Mouse (Mus musculus): ENCODE measurements around the gene C3ar1.
A peak's percentile ranks its signal among the peaks of the same experiment; 100 is the strongest.

C3ar1 gene

DNA sequence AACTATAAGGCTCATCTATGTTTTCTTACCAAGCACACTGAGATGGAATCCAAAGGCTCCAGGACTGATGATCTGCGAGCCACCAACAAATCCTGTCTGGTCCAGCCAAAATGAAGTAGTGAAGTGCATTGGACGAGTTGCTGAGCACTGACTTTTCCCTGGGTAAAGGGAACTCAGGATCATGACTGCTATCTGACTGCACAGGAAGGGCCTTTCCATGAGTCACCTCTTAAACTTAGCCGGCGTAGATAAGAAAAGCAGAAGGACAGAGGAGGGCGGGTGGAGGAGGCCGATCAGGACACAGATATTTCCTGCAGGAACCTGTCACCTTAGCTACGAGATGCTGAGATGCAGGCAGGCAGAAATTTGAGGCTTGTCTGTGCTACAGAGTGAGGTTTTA, at the start of gene C3ar1:
TSS of gene C3ar1 (minus strand) at position 207 of the 400 bp plus-strand sequence.
- no peak for DNase-seq (ENCODE audit: low spot score in 2 of 2)

DNA sequence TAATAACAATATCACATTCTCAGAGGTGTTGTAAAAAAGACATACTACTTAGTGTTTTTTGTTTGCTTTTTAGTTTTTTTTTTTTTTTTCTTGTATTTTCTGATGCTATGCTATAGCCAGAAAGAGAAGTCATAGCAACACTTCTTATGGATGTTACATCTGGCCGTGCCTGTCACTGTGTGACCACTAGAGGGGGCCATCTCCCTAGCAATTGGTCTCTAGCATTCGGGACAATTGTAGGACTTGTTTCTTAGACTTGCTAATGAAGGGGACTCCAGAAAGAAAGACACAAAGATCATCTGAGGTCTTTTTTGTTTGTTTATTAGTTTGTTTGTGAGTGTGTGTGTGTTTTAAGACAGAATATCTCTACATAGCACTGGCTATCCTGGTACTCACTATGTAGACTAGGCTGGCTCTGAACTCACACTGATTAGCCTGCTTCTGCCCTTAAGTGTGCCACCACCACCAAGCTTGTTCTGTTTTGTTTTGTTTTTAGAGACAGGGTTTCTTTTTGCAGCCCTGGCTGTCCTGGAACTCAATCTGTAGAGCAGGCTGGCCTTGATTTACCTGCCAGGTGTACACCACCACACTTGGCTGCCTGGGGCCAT, 36.6 kb upstream of the C3ar1 start:
- peak; percentile 50 to 81 for DNase-seq (ENCODE audit: low spot score in 2 of 2)

DNA sequence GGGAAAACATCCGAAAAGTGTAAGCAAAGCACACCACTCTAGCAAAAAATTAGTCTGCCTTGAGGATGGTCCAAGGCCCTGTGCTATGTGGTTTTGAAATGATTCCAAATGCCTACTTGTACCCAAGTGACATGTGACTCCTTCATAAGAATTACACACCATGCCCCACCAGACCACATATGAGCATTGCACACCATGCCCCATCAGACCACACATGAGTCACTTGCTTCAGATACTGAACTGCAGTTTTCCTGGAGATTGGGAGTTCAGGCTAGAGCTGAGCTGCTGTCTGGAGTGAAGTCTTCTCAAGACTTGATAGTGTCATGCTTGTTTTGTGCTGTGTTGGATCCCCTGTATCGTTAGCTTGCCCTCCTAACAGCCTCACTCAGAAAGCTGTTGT, 33.6 kb upstream of the C3ar1 start:
- DNase-seq (ENCODE audit: low spot score in 2 of 2): no peak

DNA sequence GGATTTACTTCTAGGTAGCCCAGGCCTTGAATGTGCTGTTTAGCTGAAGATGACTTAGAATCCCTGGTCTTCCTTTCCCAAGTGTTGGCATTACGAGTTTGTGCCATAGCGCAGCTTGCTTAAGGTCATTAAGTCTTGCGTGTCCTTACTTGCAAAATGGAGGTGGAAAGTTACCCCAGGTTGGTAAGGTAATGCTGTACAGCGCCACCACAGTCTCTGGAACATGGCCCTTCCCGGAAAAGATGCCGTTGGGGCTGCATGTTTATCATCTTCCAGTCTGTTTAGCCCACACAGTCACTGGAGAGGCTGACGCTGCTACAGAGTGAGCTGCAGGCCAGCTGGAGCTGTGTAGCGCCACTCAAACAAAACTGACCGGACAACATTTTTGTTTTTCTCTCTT, 27.6 kb upstream of the C3ar1 start:
- DNase-seq (ENCODE audit: low spot score in 2 of 2): no peak

DNA sequence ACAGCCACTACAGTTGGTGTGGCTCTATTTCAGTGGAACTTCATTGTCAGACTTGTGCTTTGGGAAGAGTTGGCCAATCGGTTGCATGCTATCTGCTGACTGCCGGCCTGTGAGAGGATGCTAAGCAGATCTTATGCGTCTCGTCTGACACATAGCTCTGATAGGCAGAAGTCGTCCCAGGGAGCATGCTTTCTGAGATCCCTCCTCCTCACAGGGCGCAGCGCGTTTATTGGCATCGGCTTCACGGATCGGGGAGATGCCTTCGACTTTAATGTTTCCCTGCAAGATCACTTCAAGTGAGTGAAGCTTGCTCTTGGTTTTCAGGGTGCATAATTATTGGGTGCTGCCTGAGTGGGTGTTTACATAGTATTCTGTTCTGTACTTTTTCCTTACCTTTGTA, 25.3 kb upstream of the C3ar1 start:
- no peak for DNase-seq (ENCODE audit: low spot score in 2 of 2)

DNA sequence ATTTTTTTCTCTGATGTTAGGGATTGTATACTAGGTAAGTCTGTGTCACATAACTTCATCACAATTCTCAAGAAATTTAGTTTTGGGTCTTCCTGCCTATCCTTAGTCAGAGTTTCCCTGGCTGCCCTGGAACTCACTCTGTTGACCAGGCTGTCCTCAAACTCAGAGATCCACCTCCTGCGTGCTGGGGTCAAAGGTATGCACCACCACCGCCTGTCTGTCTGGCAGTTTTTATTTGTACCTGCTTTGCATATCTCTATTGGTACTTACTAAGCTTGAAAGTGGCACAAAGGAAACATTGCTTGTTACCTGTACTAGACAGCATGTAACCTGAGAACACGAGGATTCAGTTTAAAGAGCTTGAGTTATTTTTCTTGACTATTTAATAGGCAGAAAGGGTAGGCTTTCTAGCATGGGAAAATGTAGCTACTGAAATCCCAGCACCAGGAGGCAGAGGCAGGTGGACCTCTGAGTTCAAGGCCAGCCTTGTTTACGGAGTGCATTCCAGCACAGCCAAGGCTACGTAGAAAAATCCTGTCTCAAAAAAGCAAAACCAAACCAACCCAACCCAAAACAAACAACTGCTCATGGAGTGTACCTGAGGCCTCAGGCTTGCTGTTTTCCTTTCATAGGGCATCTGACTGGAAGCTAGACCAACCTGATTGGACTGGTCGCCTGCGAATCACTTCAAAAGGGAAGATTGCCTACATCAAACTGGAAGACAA, 24.0 kb upstream of the C3ar1 start:
- DNase-seq (ENCODE audit: low spot score in 2 of 2): no peak

DNA sequence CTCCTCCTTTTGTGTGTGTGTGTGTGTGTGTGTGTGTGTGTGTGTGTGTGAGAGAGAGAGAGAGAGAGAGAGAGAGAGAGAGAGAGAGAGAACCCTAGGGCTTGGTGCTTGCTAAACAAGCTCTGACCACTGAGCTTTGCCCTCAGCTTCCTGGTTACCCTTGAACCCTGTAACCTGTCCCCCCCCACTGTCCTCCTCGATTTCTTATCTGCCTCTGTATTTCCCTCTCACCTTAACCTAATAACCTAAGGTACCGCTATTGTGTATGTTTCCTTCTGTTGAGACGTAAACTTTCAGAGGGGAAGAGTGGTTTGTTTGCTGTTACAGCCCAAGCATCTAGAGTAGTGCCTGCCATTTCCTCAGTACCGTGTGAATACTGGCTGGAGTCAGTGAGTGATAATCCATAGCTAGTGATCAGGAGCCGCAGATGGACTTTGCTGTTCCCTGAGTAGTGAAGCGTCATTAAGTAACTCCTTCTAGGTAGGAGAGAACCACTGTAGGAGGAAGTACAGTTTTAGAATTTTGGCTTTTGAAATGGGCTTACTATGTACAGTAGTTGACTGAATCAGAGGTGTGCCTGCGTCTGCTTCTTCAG, 23.3 kb upstream of the C3ar1 start:
- no peak for DNase-seq (ENCODE audit: low spot score in 2 of 2)

DNA sequence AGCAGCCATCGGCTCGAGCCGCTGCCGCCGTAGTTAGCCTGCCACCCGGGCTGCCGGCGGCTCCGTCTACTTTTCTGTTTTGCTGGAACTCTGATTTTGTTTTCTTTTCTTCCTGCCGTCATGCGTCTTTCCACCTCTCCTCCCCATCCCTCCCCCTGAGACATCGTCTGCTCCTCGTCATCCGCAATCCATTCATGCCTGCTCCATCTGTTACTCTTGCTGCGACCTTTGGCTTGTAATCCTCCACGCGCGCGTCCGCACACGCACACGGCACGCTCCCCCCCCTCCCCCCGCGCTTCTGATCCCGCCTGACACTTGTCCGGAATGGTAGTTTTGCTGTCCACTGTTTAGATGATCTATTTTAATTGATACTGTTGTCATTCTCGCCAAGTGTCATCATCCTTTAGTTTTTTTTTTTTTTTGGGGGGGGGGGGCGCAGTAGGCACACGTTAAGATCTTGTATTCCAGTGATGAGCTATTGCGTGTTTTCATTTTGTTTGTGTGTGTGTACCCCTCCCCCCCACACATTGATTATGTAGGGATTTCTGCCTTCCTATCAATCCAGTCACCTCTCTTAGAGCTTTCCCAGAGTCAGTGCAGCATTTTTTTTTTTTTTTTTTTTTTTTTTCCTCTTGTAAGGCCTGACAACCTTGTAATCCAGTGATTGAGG, 18.9 kb upstream of the C3ar1 start:
- no peak for DNase-seq (ENCODE audit: low spot score in 2 of 2)

DNA sequence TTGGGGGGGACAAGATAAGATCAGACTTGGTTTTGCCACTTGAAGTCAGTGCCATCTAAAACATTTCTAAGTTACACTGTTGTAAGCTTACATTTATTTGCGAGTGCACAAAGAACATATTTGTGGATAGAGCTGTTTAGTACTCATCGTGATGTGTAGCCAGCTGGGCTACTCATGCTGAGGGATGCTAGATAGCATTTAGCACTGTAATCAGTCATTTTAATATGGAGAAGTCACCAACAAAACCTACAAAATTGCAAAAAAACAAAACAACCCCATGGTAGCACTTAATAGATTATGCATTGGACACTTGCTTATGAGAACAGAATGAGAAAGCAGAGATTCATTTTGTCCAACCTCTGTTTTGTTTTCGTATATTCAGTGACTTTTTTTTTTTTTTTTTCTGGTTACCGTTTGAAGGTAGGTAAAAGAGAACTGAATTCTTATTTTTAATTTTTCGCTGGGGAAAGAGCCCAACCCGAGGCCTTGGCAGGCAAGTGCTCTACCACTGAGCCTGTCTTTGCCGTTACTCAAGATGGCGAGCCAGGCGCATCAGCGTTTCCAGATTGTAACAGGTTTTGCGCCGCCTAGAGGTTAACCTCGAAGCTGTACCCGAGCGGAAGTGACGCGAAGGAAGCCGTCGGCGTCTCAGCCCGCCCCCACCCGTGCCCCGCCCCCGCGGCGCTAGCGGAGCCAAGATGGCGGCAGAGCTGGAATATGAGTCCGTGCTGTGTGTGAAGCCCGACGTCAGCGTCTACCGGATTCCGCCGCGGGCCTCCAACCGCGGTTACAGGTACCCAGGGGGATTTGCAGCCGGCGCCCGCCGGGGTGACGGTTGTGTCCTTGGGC, 18.1 kb upstream of the C3ar1 start, which contains the start of gene Necap1:
TSS of gene Necap1 (plus strand) at position 604 of the 849 bp plus-strand sequence.
- peak; percentile 94 to 98 for DNase-seq (ENCODE audit: low spot score in 2 of 2)

DNA sequence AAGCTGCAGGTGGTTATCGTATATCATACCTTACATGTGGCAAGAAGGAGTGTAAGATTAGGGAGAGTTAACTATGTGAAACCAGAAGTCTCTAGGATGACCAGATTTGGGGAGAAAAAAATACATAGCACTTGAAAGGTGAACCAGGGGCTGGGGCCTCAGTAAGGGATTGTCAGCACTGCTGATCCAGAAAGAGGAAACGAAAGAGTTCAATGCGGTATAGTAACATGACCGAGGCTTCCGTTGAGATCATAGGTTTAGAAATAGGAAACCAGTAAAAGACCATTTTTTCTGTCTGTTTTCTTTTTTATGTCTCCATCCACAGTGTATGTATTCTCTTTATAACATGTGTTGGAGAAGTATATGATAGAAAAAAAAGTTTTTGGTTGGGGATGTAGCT, 16.8 kb upstream of the C3ar1 start:
- peak in 1 of 2 experiments; percentile 37 for DNase-seq (ENCODE audit: low spot score in 2 of 2)

DNA sequence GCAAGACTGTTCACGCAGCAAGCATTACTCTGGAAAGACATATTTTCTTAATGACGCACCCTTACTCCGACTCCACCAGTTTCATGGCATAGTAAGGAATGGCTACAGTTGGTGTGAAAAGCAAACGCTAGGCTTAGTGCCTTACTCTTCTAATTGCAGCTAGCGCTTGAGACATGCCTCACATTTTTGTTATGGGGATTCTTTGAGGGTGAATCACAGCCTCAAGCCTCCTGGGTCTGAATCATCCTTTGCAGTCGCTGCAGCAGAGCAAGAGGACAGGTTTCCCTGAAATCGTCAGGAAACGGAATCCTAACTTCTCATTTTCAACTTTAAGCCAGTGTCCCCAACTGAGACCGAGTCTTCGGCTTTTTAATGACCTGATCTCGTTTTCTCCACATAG, 13.9 kb upstream of the C3ar1 start:
- DNase-seq (ENCODE audit: low spot score in 2 of 2): no peak

DNA sequence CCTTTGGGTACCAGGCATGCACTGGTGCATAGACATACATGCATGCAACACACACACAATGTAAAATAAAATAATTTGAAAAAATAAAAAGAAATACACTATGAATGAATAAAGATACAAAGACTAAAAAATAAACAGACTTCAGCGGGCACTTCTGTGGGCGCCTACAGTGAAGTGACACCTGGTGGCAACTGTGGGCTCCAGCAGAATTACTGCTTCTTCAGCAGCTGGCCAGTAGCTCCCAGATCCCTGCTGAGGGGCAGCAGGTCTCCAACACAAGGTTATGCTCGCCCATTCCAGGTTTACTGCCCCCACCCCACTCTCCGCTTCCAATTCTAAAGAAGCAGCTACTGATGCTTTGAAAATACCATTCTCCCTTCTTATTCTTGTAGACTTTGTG, 12.0 kb upstream of the C3ar1 start:
- peak in 1 of 2 experiments; percentile 37 for DNase-seq (ENCODE audit: low spot score in 2 of 2)

DNA sequence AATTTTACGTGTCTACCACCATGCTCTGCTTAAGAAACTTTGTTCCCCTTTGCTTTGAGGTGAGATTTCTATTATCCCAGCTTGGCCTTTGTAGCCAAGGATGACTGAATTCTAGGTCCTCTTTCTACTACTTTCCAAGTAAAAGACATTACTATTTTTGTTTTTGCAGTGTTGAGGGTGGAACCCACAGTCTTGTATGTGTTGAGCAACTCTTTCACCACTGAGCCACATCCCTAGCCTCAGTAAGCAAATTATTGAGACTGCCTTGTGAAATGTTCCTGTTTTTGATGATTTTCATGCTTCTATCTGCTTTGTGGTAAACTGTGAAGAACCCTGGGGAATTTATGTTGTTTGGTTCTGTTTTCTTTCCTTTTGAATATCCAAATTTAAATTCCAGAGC, 6.9 kb upstream of the C3ar1 start:
- no peak for DNase-seq (ENCODE audit: low spot score in 2 of 2)

DNA sequence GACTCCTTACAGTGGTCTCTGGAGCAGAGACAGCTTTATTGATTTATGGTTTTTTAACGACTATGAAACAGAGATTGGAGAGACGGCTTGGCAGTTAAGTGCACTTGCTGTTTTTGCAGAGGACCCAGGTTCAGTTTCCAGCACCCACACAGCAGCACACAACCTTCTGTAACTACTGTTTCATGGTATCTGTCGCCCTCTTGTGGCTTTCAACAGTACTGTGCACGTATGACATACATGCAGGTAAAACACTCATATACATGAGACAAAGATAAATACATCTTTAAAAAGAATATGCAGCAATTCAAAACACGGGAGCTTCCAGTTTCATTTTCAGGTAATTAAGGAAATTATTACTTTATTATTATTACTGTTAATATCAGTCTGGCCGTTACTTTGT, 6.5 kb upstream of the C3ar1 start:
- DNase-seq (ENCODE audit: low spot score in 2 of 2): no peak

DNA sequence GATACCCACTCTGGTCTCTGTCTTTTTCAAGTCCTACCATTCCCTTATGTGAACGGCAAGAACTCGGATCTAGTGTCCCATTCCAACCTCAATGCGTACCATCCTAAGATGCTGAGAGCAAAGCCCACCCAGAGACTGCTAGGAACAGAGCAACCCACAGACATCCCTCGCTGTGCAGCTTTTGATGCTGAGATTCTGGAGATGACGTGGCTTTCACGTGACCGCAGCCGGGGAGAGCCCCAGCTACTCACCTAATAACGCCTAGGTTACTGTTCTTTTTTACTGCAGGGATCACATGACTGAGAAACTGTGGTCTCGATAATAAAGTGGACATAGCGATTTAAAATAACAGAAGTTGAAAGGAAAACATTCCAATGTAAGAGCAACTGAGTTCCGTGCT, 1.4 kb downstream of the C3ar1 start:
- no peak for DNase-seq (ENCODE audit: low spot score in 2 of 2)

DNA sequence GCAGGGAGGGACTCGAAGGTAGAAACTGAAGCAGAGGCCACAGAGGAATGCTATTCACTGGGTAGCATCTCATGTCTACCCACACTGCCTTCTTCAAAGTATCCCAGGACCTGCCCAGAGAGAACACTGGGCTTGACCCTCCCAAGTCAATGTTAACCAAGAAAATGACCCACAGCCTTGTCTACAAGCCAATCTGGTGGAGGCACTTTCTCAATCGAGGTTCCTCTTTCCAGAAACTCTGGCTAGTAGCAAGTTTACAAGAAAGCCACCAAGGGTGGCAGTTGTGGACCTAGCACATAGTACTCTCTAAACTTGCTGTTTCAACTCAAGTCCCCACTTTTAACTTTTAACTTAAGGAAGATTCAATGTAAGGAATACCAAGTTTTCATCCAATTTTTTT, 3.3 kb downstream of the C3ar1 start:
- no peak for DNase-seq (ENCODE audit: low spot score in 2 of 2)

DNA sequence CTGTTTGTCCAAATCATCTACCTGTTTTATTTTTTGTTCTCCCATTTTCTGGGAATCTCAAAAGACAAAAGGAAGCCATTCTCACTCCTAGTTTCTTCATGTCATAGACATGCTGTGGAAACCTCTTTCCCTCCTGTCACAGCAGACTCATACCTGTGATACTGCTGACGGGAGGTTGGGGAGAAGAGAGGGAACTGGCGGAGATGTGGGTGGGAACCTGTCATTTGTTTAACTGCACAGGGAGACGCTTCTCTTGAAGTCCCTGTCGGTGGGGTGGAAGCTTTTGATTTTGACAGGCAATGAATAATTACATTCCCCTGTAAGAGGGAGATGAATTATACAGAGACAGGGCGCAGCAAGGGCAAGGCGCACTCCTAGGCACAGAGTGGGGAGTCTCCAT, 12.2 kb downstream of the C3ar1 start:
- DNase-seq (ENCODE audit: low spot score in 2 of 2): no peak

DNA sequence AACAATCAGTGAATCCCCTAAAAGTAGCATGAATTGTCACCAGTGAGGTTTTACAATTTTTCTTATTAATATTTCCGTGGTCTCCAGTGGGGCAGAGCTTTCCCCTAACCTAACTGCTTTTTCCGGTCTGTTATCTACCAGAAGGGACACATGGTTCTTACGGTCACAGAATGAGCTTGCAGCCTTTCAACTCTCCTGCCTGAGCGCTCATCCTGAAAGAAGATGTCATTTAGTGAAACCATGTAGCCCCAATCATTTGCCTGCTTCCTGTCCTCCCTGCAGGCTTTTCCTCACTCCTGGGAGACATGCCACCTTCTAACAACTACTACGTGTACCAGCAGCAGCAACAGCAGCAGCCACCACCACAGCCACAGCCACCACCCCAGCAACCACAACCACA, 18.4 kb downstream of the C3ar1 start:
- no peak for DNase-seq (ENCODE audit: low spot score in 2 of 2)

DNA sequence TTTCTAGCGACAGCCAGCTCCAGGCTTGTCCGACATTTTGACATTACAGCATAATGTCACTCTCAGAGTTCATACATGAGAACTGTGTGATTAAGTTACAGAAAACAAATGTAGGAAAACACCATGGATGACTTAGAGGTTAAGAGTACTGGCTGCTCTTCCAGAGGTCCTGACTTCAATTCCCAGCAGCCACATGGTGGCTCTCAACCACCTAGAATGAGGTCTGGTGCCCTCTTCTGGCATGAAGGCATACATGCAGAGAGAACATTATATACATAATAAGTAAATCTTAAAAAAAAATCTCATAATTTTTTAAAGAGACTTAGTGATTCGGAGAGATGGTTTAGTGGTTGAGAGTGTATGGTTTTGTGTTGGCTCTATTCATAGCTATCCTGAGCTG, 19.0 kb downstream of the C3ar1 start:
- DNase-seq (ENCODE audit: low spot score in 2 of 2): no peak

DNA sequence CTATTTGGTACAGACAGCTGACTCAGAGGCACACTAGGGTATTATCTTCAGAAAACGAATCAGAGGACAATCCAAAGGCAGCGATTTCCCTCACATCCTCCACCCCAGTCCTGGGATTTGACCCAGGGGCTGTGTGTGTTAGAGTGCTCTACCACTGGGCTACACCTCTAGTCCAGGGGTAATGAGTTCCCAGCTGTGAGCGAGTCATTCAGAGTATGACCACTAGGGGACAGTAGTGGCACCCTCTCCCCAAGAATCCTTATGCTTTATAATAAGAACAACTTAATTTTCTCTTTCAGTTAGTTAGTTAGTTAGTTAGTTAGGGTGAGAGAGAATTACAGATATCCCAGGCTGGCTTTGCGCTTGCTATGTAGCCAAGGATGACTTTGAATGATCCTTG, 21.6 kb downstream of the C3ar1 start:
- peak; percentile 31 to 72 for DNase-seq (ENCODE audit: low spot score in 2 of 2)

DNA sequence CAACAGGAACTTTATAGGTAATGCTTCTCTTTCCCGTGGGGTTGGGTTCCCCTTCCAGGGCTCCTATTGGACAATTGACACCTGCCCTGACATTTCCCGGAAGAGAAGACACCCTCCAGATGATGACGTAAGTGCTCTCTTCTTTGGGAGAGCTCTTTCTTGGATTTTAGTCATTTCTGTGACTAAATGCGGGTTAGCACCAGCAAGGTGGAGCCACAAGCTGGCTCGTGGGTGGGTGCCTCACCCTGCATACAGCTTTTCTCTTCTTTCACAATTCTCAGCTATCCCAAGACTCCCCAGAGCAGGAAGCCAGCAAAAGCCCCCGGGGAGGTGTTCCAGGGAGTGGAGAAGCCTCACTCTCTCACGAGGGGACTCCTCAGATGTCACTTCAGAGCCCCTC, 23.1 kb downstream of the C3ar1 start:
- no peak for DNase-seq (ENCODE audit: low spot score in 2 of 2)

DNA sequence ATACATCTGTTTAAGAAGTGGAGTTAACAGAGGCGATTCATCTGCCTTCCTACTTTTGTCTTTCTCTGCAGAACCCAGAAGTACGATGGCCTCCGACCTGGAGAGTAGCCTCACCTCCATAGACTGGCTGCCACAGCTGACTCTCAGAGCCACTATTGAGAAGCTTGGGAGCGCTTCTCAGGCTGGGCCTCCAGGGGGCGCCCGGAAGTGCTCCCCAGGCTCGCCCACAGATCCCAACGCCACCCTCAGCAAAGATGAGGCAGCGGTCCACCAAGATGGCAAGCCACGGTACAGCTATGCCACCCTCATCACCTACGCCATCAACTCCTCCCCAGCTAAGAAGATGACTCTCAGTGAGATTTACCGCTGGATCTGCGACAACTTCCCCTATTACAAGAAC, 27.9 kb downstream of the C3ar1 start:
- DNase-seq (ENCODE audit: low spot score in 2 of 2): peak; percentile 39 to 68
